Mouse (Mus musculus) lung, postnatal 0 days (tissue): Measurements from ENCODE around the gene Gm17359. TPM values are rescaled to one million over a fixed set of nuclear protein-coding genes. Genes with fewer than 3 reads are reported as not detected.
"Not testable (repeated sequence)": the region's sequence is repeated elsewhere in the genome, so short reads cannot be mapped to it uniquely, and the experiment has no call there.

Experiments
- ATAC-seq: fragments of 200-750 bp; cut with Nextera tagmentation; 2 replicates; pipeline ENCODE4 v1.8.0; 2017; ENCODE audit warnings: moderate library complexity
- DNase-seq: peaks from one replicate; pipeline ENCODE4 v3.0.0-alpha.2; 2016; ENCODE audit warnings: low spot score
- H3K27ac ChIP-seq: fragments of 300-500 bp; sonication (generic); 2 replicates; pipeline ENCODE4 v1.5.1; 2014; ENCODE audit warnings: antibody characterized with exemption, mild to moderate bottlenecking, low read length, mixed read lengths
- H3K27me3 ChIP-seq: fragments of 300-500 bp; sonication (generic); replicated peaks from 2 replicates; pipeline ENCODE4 v1.6.1; 2014; ENCODE audit warnings: low read length, mixed read lengths; ENCODE audit not compliant: insufficient read depth
- H3K36me3 ChIP-seq: fragments of 300-500 bp; sonication (generic); 2 replicates; pipeline ENCODE4 v1.6.1; 2014; ENCODE audit warnings: low read length, mixed read lengths; ENCODE audit not compliant: insufficient read depth
- H3K4me1 ChIP-seq: fragments of 300-500 bp; sonication (generic); 2 replicates; pipeline ENCODE4 v1.6.1; 2014; ENCODE audit warnings: antibody characterized with exemption, low read depth, low read length, mixed read lengths; ENCODE audit not compliant: insufficient read depth
- H3K4me2 ChIP-seq: fragments of 300-500 bp; sonication (generic); replicated peaks from 2 replicates; pipeline ENCODE4 v1.6.1; 2014; ENCODE audit warnings: low read depth, mild to moderate bottlenecking, low read length, moderate library complexity, mixed read lengths
- H3K4me3 ChIP-seq: fragments of 300-500 bp; sonication (generic); 2 replicates; pipeline ENCODE4 v1.5.1; 2014; ENCODE audit warnings: low read depth, low read length
- H3K9ac ChIP-seq: fragments of 300-500 bp; sonication (generic); replicated peaks from 2 replicates; pipeline ENCODE4 v1.6.1; 2014; ENCODE audit warnings: low read depth, mild to moderate bottlenecking
- H3K9me3 ChIP-seq: fragments of 300-500 bp; sonication (generic); 2 replicates; pipeline ENCODE4 v1.6.1; 2016; ENCODE audit warnings: low read length, mixed read lengths
- CTCF ChIP-seq: IDR thresholded peaks from 2 replicates; pipeline ENCODE4 v1.5.1; 2016; ENCODE audit warnings: antibody characterized with exemption, mild to moderate bottlenecking
- EP300 ChIP-seq: IDR thresholded peaks from 2 replicates; pipeline ENCODE4 v1.6.1; 2016; ENCODE audit warnings: antibody characterized with exemption, mild to moderate bottlenecking, control low read depth
- WGBS: fragments of 180-500 bp; shearing (Covaris S2); extraction: QIAGEN DNeasy Blood & Tissue Kit; methylation state at CpG from one replicate; pipeline ENCODE4 v1.1.7; 2014; 5-methylcytosine and 5-hydroxymethylcytosine counted together
- polyA plus RNA-seq: library from polyadenylated mRNA; unstranded; fragments of >200 nt; fragmentation: Nextera tagmentation; extraction: Ambion mirVana; gene quantifications from 2 replicates; pipeline ENCODE4 v1.2.1, GENCODE M21; 2015

The Gm17359 gene
- polyA plus RNA-seq, 1 experiment from 2014 or later, result not detected

DNA sequence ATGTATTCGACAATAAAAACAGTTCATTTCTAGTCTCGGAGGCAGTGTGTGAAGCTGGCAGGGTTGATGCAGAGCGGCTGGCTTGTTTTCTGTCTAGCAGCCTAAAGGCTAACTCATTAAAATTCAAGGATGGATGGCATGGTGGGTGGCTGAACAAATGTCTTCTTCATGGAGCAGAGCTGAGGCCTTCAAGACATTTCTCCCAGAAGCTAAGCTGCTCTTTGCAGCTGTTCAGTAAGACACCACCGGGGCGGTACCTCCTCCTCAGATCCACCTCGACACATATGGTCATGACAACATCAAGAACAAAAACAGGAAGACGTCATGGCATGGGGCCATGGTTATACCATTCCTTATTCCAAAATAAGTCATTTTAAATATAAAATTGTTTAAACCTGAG is 99.7 kb downstream of the Gm17359 start:
- 73% methylated on average over 7 of the region's 7 CpGs for WGBS

DNA sequence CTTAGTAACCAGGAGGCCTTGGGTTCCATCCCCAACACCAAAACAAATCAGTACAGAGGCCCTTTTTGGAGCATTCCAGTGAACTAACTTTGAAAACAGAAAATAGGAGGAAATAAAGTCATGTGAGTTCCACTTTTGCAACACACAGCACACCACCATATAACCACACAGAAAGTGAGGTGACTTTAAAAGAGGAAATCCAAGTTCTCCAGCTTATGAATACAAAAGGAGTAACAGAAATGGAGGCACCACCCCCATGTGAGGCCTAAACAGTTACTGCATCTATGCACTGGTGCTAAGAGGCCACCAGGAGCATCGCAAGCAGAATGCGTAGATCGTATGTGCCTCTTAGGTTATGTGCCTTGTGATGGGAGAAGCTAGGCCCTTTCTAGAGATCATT is 101.8 kb downstream of the Gm17359 start:
- Histone ChIP-seq H3K4me1 (no peaks in the 10 kb centered on the region), H3K9ac (no peak overlapping the region), H3K4me2 (no peak overlapping the region), H3K4me3 (no peak overlapping the region), H3K27ac (no peak overlapping the region), H3K36me3 (no peaks in the 10 kb centered on the region), H3K9me3 (no peaks in the 10 kb centered on the region), H3K27me3 (no peaks in the 10 kb centered on the region)
- 94% methylated on average over 3 of the region's 3 CpGs for WGBS
- peak; percentile 22 for DNase-seq
- TF ChIP-seq CTCF, result no peak
- no peak for TF ChIP-seq EP300
- no peak for ATAC-seq

More for the DNA sequence above, 99.7 kb downstream of the Gm17359 start:
- H3K4me1 ChIP-seq, result no peaks in the 10 kb centered on the region
- no peak overlapping the region for H3K9ac ChIP-seq
- no peak for TF ChIP-seq CTCF
- no peak for TF ChIP-seq EP300
- DNase-seq (no peak), ATAC-seq (no peak)
- no peaks in the 10 kb centered on the region for H3K9me3 ChIP-seq
- H3K4me3 ChIP-seq, result no peak overlapping the region
- H3K4me2 ChIP-seq, result no peak overlapping the region
- no peaks in the 10 kb centered on the region for H3K36me3 ChIP-seq
- H3K27ac ChIP-seq, result no peak overlapping the region
- H3K27me3 ChIP-seq, result no peaks in the 10 kb centered on the region

DNA sequence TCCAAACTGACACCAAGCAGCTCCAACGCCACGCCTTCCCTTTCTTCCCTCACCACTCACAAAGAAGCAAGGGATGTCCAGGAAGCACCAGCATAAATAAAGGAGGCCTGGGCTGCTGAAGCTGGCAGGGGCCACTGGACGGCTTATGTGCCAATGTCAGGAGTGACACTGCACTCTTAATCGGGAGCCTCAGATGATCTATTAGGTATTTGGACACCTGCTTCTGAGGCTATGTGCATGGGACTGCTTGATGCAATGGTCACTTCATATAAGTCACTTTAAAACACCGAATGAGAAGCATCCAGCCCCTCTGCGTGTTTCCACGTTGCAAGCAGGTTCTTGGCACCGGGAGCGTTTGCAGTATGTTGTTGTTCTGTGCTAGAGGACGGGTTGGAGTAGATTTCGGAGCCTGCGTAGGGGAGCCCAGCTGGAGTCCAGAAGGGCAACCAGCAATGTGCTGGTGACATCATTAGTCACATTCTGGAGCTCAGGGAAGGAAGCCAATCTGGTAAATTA is 104.6 kb downstream of the Gm17359 start:
- Histone ChIP-seq H3K27me3 (no peaks in the 10 kb centered on the region), H3K4me1 (no peaks in the 10 kb centered on the region), H3K9me3 (no peaks in the 10 kb centered on the region), H3K36me3 (no peaks in the 10 kb centered on the region), H3K9ac (no peak overlapping the region), H3K4me3 (no peak overlapping the region), H3K27ac (no peak overlapping the region), H3K4me2 (no peak overlapping the region)
- DNase-seq, result peak; percentile 17
- WGBS, result 47% methylated on average over 12 of the region's 12 CpGs
- no peak for TF ChIP-seq CTCF
- no peak for TF ChIP-seq EP300
- ATAC-seq, result no peak

DNA sequence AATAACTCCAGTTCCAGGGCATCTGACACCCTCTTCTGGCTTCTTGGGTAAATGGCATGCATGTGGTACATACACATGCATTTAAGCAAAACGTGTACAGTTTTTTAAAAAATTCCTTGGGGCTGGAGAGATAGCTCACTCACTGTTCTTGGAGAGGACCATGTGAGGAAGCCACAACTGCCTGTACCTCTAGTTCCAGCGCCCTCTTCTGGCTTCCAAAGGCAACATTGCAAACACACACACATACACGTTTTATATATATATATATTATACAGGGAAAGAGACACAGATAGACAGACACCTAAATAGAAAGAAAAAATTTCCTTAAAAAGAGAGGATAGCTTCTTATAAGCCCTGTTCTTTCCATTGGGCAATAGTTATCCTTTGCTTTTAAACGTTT is 107.4 kb downstream of the Gm17359 start:
- no peaks in the 10 kb centered on the region for H3K36me3 ChIP-seq
- no peak overlapping the region for H3K9ac ChIP-seq
- no peak overlapping the region for H3K4me3 ChIP-seq
- no peak overlapping the region for H3K27ac ChIP-seq
- H3K4me1 ChIP-seq, result no peaks in the 10 kb centered on the region
- DNase-seq, result no peak
- ATAC-seq, result no peak
- WGBS, result 72% methylated on average over 4 of the region's 4 CpGs
- no peak for TF ChIP-seq CTCF
- no peak for TF ChIP-seq EP300
- H3K9me3 ChIP-seq, result no peaks in the 10 kb centered on the region
- H3K27me3 ChIP-seq, result no peaks in the 10 kb centered on the region
- H3K4me2 ChIP-seq, result no peak overlapping the region

DNA sequence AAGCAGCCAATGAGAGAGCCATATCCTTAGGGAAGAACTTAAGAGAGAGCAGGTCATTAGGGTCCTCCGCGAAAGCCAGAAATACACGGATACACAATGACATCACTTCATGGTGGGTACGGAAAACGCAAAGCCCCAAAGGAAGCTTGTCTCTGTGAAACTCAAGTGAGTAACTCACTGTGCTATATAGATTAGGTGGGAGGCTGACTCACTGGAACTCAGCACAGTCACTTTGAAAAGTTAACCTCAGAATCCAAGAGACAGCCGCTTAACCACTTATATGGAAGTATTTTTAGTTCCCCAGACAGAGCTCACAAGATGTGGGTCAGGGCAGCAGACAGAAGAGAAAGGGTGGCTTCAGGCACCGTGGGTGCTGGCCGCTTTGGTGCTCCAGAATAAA is 108.6 kb downstream of the Gm17359 start:
- Histone ChIP-seq H3K9me3 (no peaks in the 10 kb centered on the region), H3K36me3 (no peaks in the 10 kb centered on the region), H3K4me3 (no peak overlapping the region), H3K27ac (no peak overlapping the region), H3K9ac (no peak overlapping the region), H3K4me2 (no peak overlapping the region), H3K4me1 (no peaks in the 10 kb centered on the region), H3K27me3 (no peaks in the 10 kb centered on the region)
- DNase-seq (no peak), ATAC-seq (no peak)
- WGBS, result 61% methylated on average over 8 of the region's 8 CpGs
- no peak for TF ChIP-seq CTCF
- no peak for TF ChIP-seq EP300

DNA sequence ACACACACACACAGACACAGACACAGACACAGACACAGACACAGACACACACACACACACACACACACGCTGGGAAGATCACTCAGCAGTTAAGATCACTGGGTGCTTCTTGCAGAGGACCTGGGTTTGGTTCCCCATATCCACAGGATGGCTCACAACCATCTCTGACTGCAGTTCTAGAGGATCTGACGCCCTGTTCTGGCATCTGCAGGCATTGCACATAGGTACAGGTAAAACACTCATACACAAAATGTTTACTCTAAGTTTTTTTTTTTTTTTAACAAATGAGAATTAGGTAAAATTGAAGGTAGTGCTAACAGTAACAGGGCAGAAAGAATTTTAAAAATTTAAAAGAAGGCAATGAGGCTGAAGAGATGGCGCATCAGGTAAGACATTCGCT is 109.7 kb downstream of the Gm17359 start:
- TF ChIP-seq EP300 (no peak), CTCF (no peak)
- no peaks in the 10 kb centered on the region for H3K27me3 ChIP-seq

DNA sequence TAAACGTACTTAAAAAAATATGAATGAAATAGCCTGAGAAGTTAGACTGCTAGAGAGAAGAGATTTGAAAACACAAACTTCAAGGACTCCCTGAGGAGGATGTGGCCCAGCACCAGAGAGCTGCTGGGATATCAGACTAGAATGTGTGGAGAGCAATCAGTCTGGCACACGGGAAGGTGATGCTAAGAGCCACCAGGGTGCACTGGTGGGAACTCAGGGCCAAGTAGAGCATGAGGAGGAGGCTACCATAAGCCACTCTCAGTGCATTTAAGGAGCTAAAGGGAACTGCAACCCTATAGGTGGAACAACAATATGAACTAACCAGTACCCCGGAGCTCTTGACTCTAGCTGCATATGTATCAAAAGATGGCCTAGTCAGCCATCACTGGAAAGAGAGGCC is 110.2 kb downstream of the Gm17359 start:
- not testable (repeated sequence) for H3K9me3 ChIP-seq, H3K4me3 ChIP-seq, H3K9ac ChIP-seq, H3K27ac ChIP-seq, H3K4me1 ChIP-seq, DNase-seq, H3K4me2 ChIP-seq, H3K36me3 ChIP-seq, ATAC-seq, H3K27me3 ChIP-seq
- 82% methylated on average over 3 of the region's 3 CpGs for WGBS
- TF ChIP-seq CTCF, result peak; percentile 16; the same call in 1 of the 2 replicates

More for the DNA sequence above, 109.7 kb downstream of the Gm17359 start:
- ATAC-seq (no peak), DNase-seq (no peak)
- no peak overlapping the region for H3K27ac ChIP-seq
- WGBS, result 87% methylated on average over 4 of the region's 4 CpGs
- no peak overlapping the region for H3K4me2 ChIP-seq
- H3K36me3 ChIP-seq, result no peaks in the 10 kb centered on the region
- H3K9me3 ChIP-seq, result no peaks in the 10 kb centered on the region
- no peak overlapping the region for H3K9ac ChIP-seq
- H3K4me1 ChIP-seq, result no peaks in the 10 kb centered on the region
- H3K4me3 ChIP-seq, result no peak overlapping the region
